Comparison of ENCODE assay signal across 9 mouse cellular contexts in the genomic region with DNA sequence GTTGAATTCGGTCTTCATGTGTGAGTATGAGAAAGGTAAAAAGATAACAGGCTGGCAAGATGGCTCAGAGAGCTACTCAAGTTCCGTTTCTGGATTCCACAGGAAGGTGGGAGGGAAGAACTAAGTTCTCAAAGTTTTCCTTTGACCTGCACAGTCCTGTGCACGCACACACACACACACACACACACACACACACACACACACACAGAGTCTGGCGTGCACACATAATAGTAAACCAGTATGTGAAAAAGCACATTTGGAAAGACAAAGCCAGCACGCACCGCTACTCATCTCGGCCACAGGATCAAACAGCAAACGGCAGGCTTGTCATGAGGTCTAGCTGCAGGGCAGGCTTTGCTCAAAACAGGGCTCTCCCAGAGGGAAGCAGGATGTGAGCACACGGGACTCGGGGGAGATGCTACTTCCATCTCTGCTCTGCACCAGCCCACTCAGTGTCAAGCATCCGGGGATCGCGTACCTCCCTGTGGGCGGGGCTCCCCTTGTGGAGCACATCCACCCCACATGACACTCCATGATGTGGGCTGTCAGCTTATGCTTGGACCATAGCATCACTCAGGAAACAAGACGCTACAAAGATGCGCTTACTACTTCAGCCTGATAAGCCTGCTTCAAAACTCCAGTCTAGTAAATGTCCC. TPM values are rescaled to one million over a fixed set of nuclear protein-coding genes. Genes with fewer than 3 reads are reported as not detected.
A peak's percentile ranks its signal among the peaks of the same experiment; 100 is the strongest.
DNase-seq lines count a peak whose midpoint lies in the region; ATAC-seq and TF ChIP-seq lines count a peak whose summit lies in the region.
"Had no signal": no experiment of that assay in that cellular context is flagged by ENCODE, and none has a peak within 500 bp of the region (broad histone marks: within the 10 kb centered on the region; RNA-seq: fewer than 3 reads in every experiment).

No protein-coding gene starts in this region.

- peak; percentile 34 for DNase-seq in R1 (ENCODE audit: low read depth, low spot score)
- DNase-seq in cerebellum, adult 2 months = peak; percentile 12 to 13
- peak; percentile 24 to 34 for DNase-seq in frontal cortex, postnatal 10 days (ENCODE audit: low spot score in 2 of 2)
- peak; percentile 21 to 30 for DNase-seq in layer of hippocampus, adult 8-10 months (ENCODE audit: low spot score in 2 of 2)
- no peak for DNase-seq in spleen, adult 12 weeks (ENCODE audit: low spot score)

- H3K27ac ChIP-seq in cerebellum, adult 2 months (ENCODE audit: insufficient read depth, low read length) = no peak overlapping the region
- no peak overlapping the region for H3K27ac ChIP-seq in hindbrain, embryonic 12.5 days
- H3K27ac ChIP-seq in small intestine, adult 2 months (ENCODE audit: insufficient read depth, low read depth, low read length) = peak overlapping the region; percentile 74

- ATAC-seq in hindbrain, embryonic 12.5 days (ENCODE audit: low FRiP score) = peak; percentile 88
- ATAC-seq in megakaryocyte, adult 5-6 weeks (ENCODE audit: poor library complexity, severe bottlenecking) = peak; percentile 16; the same call in 1 of the 2 replicates

- no peaks in the 10 kb centered on the region for H3K9me3 ChIP-seq in hindbrain, embryonic 12.5 days (replicated peaks)
- H3K9me3 ChIP-seq: megakaryocyte, embryonic 14.5 days had no signal

- H3K4me1 ChIP-seq in cerebellum, adult 2 months (ENCODE audit: control insufficient read depth, insufficient read depth, low read length) = no peaks in the 10 kb centered on the region
- H3K4me1 ChIP-seq in hindbrain, embryonic 12.5 days = no peaks in the 10 kb centered on the region
- no peaks in the 10 kb centered on the region for H3K4me1 ChIP-seq in small intestine, adult 2 months (ENCODE audit: control insufficient read depth, insufficient read depth, insufficient read length, low read length)

- peak overlapping the region; percentile 66 for H3K4me3 ChIP-seq in cerebellum, adult 2 months (replicated peaks; ENCODE audit: insufficient read depth, low read depth, low read length)
- H3K4me3 ChIP-seq in hindbrain, embryonic 12.5 days = no peak overlapping the region
- H3K4me3 ChIP-seq in small intestine, adult 2 months (ENCODE audit: low read depth, low read length) = peak overlapping the region; percentile 30
- H3K4me3 ChIP-seq: megakaryocyte, embryonic 14.5 days had no signal

- no peaks in the 10 kb centered on the region for H3K36me3 ChIP-seq in hindbrain, embryonic 12.5 days
- H3K36me3 ChIP-seq in small intestine, adult 2 months (ENCODE audit: control insufficient read depth, insufficient read depth, low read length) = no peaks in the 10 kb centered on the region

- 0 out of 2 replicates have a peak overlapping the region, but pooled peaks have one; percentile 27 for H3K9ac ChIP-seq in hindbrain, embryonic 12.5 days

- peak overlapping the region; percentile 35 for H3K4me2 ChIP-seq in hindbrain, embryonic 12.5 days (replicated peaks)

- TF ChIP-seq CTCF in cerebellum, adult 2 months (IDR thresholded peaks at IDR 0.05; ENCODE audit: borderline replicate concordance, insufficient read depth, low read depth, low read length) = no peak
- no peak for TF ChIP-seq CTCF in small intestine, adult 2 months (IDR thresholded peaks at IDR 0.05; ENCODE audit: extremely low read depth, insufficient read length, insufficient replicate concordance, low read depth, low read length)

- TF ChIP-seq POLR2A in cerebellum, adult 2 months (IDR thresholded peaks at IDR 0.05; ENCODE audit: borderline replicate concordance, insufficient read depth, low read length) = no peak
- TF ChIP-seq POLR2A in small intestine, adult 2 months (IDR thresholded peaks at IDR 0.05; ENCODE audit: low read depth, low read length) = no peak

- WGBS in cerebellum, adult 2 months = 41% methylated on average over 16 of the region's 16 CpGs
- whole genome bisulfite sequencing in hindbrain, embryonic 12.5 days = 63% methylated on average over 16 of the region's 16 CpGs
- 64% methylated on average over 16 of the region's 16 CpGs for WGBS in small intestine, adult 2 months

- no peaks in the 10 kb centered on the region for H3K27me3 ChIP-seq in cerebellum, adult 2 months (ENCODE audit: control insufficient read depth, insufficient read depth, low read length)
- no peaks in the 10 kb centered on the region for H3K27me3 ChIP-seq in hindbrain, embryonic 12.5 days
- no peaks in the 10 kb centered on the region for H3K27me3 ChIP-seq in small intestine, adult 2 months (ENCODE audit: control insufficient read depth, insufficient read depth, low read length)

RNA-seq across cellular contexts. Expression of a gene that starts 50.9 kb away (rescaled TPM):
- 2.8 and 2.9 TPM in 2 replicates for polyA plus RNA-seq in cerebellum, adult 2 months (2012; rRNA removed)
- polyA plus RNA-seq in hindbrain, embryonic 12.5 days (2016; fragmentation: Nextera tagmentation; extraction: Ambion mirVana) = 3.8 and 4.2 TPM in 2 replicates
- total RNA-seq in layer of hippocampus, adult 8-10 months (2022) = 10 to 100 TPM in 3 of 4 experiments, 1 to 10 TPM in 1; 8.2 to 14.3 (median 12.0) TPM
- total RNA-seq in megakaryocyte, adult 5-6 weeks (2015) = 0.07 TPM in 1 of 2 replicates, not detected in the other
- 0.11 and 0.94 TPM in 2 replicates for total RNA-seq in megakaryocyte, adult 5-6 weeks (2017)
- polyA plus RNA-seq in small intestine, adult 2 months (2012; rRNA removed) = 1.3 and 1.7 TPM in 2 replicates
